Mouse (Mus musculus) c-Kit-negative CD71-positive TER-119-positive erythroid progenitor cells, embryonic 14.5 days (primary cell): ENCODE results near the gene Acad12.
A peak's percentile ranks its signal among the peaks of the same experiment; 100 is the strongest.
"Not testable (repeated sequence)": the region's sequence is repeated elsewhere in the genome, so short reads cannot be mapped to it uniquely, and the experiment has no call there.

Experiments used
- DNase-seq: peaks from one replicate; pipeline ENCODE4 v3.0.0-alpha.2; 2013; ENCODE audit warnings: low read depth, low spot score

Gene Acad12

GRCm38 (mm10) chr5:121612036-121612435 is 6.7 kb downstream of the Acad12 start:
- DNase-seq, result no peak

GRCm38 (mm10) chr5:121609556-121610135 is 9.1 kb downstream of the Acad12 start:
- DNase-seq, result not testable (repeated sequence)

- peak; percentile 67 for DNase-seq
These were observed 12.6 kb downstream of the Acad12 start for GRCm38 (mm10) chr5:121606151-121606550.

GRCm38 (mm10) chr5:121603815-121604214 is 14.9 kb downstream of the Acad12 start:
- not testable (repeated sequence) for DNase-seq

- DNase-seq, result peak; percentile 72
These were observed 17.0 kb downstream of the Acad12 start for GRCm38 (mm10) chr5:121601547-121602299.

- no peak for DNase-seq
These were observed 19.7 kb downstream of the Acad12 start for GRCm38 (mm10) chr5:121598871-121599610.

GRCm38 (mm10) chr5:121597991-121598537 is 20.7 kb downstream of the Acad12 start:
- no peak for DNase-seq

GRCm38 (mm10) chr5:121597332-121597731 is 21.4 kb downstream of the Acad12 start:
- no peak for DNase-seq

GRCm38 (mm10) chr5:121596226-121596625 is 22.5 kb downstream of the Acad12 start:
- DNase-seq, result no peak

- DNase-seq, result no peak
These were observed 23.0 kb downstream of the Acad12 start for GRCm38 (mm10) chr5:121595758-121596157.

GRCm38 (mm10) chr5:121594714-121595313 is 23.9 kb downstream of the Acad12 start:
- DNase-seq, result no peak

GRCm38 (mm10) chr5:121593451-121594401 is 25.0 kb downstream of the Acad12 start, which contains the start of gene Aldh2:
Gene Aldh2 (minus strand): TSS chr5:121593824.
- peak; percentile 64 for DNase-seq

- no peak for DNase-seq
These were observed 25.8 kb downstream of the Acad12 start for GRCm38 (mm10) chr5:121592816-121593407.

- no peak for DNase-seq
These were observed 26.5 kb downstream of the Acad12 start for GRCm38 (mm10) chr5:121592064-121592815.

GRCm38 (mm10) chr5:121591417-121592063 is 27.2 kb downstream of the Acad12 start:
- DNase-seq, result no peak

- DNase-seq, result no peak
These were observed 28.8 kb downstream of the Acad12 start for GRCm38 (mm10) chr5:121589928-121590327.

- no peak for DNase-seq
These were observed 32.2 kb downstream of the Acad12 start for GRCm38 (mm10) chr5:121586400-121587039.

- no peak for DNase-seq
These were observed 33.0 kb downstream of the Acad12 start for GRCm38 (mm10) chr5:121585699-121586098.
